Mouse (Mus musculus) adrenal gland, adult 2 months (tissue): Measurements from ENCODE around the gene Dync1i1. TPM values are rescaled to one million over a fixed set of nuclear protein-coding genes. Genes with fewer than 3 reads are reported as not detected.
A peak's percentile ranks its signal among the peaks of the same experiment; 100 is the strongest.

Source experiments
- DNase-seq: peaks from one replicate; pipeline ENCODE4 v3.0.0; 2021
- polyA plus RNA-seq: library from polyadenylated mRNA; depleted of rRNA; stranded (reverse); fragments of >200 nt; gene quantifications from 2 replicates; pipeline ENCODE4 v1.2.3, GENCODE M21; 2012
- total RNA-seq, 2 experiments: library from RNA; stranded (reverse); gene quantifications; 2 replicates each; pipeline ENCODE4 v1.2.3; 2021

The Dync1i1 gene
- total and polyA plus RNA-seq, 3 experiments: 1.6 to 1.8 (median 1.7) TPM

DNA sequence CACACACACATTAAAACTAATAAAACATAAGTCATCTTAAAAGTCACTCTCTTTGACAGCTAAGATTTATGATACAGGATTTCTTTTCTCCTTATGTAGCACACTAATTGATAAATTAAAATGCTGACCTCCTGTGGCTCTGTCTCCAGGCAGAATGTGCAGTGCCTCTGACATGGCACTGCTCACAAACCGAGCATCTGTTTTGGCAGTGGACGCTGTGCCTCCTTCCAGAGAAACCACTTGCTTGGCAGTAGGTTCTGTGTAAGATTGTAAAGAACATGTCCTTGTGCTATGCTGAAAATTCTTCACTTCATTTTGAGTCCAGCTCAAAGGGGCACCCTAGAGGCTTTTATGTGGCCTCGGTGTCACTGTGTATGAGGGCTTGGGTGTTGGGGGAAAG is 50.0 kb downstream of the Dync1i1 start:
- DNase-seq: no peak

DNA sequence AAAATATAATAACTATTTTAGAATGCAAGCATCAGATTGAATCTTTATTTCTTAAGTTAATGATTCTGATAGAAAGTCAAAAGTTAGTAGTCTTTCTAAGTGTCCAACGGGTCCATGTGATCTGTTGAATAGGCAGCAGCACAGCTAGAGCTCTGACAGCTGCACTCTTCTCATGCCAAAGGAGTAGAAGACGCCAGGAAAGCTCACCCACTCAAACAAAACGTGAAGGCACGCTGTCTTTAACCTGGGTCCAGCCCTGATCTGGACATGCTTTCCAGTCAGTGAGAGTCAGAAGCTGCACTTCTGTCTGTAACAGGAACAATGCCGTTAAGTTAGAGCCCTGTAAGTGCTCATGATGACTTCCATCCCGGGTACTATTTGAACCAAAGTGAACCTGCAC is 56.3 kb downstream of the Dync1i1 start:
- DNase-seq: no peak

DNA sequence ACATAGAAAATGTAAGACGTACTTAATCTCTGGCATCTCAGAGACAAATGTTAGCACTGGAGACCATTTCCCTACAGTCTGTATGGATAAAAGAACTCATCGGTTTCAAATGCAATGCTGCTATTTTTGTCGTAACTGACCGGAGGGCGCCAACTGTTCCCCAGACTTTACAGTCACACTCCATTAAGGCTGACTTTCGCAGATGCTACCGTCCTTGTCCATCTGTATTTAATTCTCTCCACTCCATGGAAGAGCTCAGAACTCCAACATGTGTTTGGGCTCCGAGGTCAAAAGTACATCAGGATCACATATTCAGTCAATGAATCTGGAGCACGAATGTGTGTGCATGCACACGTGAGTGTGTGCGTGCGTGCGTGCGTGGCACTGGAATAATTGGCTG is 58.4 kb downstream of the Dync1i1 start:
- DNase-seq: no peak

DNA sequence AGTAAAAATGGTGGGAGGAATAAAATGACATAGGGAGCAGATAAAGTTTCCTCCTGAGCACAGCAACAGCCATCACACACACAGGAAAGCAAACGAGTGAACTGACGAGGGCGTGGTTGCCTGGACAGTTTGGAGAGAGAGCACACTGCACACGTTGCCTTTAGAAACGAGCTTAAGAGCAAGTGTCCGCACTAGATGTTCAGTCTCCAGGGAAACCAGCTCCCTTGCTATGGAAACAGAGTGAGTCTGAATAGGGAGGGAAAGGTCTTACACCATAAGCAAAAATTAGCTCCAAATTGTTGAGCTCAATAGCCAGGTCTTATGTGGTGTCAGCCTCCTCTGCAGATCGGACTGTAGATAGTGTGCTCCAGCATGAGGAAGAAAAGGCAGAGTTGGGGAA is 65.2 kb downstream of the Dync1i1 start:
- DNase-seq: no peak

DNA sequence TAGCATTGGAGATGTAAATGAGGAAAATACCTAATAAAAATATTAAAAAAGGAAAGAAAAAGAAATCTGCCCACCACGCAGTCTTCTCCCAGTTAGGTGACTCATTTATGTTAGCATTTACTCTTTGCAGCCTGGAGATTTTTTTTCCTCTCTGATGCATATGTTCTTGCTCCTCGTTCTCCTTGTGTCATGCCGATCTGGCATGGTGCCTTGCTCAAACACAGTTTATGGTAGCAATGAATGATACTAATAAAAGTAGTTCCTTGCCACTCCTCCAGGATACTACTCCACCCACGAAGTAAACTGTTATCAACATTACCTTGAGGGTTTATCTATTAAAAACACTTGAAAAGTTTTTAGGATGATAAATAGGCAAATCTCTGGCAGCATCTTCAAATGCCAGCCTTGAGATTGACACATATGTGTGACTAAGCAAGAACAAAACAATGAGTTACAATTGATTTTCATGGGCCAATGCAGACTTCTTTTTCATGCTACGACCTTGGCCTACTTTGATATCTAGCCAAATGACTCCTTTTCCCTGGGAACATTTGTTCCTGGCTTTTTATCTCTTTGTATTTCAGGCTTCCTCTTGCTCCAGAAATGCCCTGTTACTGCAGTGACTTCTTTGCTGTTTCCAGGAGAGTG is 68.8 kb downstream of the Dync1i1 start:
- peak; percentile 76 for DNase-seq

DNA sequence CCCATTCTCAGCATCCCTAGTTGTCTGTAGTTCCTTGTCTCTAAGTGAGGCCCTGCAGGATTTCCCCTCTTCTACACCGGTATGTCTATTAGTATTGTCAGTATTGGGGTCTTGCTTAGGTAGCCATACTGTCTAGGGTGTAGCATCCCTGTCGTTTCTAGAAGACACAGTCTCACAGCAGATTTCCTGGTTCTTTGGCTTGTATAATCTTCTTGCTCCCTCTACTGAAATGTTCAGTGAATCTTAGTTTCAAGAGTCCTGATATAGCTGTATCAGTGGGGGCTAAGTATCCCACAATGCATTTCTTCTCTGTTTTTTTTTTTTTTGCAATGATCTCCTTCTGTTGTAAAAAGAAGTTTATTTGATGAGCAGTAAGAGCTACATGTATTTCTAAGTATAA is 69.9 kb downstream of the Dync1i1 start:
- no peak for DNase-seq

DNA sequence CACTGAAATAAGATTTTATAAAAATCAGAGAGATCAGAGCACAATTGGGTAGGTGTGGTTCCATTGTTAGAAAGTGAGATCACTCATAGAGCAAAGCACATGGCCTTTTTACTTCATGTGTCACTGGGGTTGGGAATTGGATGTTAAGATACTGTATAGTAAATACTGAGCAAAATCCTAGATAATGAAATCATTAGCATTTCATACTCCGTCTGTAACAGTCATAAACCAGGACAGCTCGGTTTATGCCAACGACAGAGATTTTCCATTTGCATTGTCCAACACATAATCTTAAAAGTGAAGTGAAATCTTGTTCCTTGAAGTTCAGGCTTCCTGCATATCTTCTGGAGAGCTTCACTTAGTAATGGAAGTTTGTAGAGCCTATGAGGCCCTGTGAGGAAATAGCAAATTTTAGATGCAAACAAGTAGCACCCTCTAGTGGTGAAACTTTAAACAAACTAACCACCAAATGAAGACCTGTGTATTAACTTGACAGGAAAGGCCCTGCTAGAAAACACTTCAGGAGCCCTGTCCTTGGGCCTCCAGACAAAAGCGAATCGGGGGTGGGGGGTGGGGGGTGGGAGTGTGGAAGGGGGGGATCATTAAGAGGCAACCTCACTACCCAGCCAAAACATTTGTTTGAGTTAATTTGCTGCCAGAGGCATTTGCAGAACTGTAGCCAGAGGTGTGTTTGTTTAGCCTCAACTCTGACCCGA is 76.8 kb downstream of the Dync1i1 start:
- DNase-seq: peak; percentile 11

DNA sequence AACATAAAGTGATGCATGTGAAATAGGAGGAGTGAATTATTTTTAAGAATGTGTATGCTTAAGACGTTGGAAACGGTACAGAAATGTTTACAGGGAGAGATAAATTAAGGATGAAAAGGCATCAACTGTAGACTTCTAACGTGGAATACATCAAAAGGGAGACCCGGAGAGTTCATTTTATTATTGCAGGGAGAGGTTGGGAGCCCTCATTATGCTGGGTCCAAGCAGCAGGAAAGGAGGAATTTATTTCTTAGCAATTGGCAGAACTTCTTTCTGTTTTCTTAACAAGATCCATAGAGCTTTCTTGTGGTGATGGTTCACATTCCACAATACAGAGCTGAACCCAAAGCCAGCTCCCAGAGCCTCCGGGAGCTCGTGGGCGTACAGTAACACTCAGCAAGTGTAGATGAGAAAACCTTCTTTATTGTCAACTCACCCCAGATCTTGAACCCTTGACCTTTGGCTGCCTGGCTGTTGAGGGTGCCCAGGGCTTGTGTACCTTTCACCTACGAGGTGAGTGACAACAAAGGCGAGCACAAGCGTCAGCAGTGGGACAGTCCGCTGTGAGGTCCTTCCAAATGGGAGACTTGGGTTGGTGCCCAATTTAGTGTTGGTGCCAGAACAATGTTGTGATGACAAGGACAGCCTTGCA is 77.5 kb downstream of the Dync1i1 start:
- DNase-seq: no peak

DNA sequence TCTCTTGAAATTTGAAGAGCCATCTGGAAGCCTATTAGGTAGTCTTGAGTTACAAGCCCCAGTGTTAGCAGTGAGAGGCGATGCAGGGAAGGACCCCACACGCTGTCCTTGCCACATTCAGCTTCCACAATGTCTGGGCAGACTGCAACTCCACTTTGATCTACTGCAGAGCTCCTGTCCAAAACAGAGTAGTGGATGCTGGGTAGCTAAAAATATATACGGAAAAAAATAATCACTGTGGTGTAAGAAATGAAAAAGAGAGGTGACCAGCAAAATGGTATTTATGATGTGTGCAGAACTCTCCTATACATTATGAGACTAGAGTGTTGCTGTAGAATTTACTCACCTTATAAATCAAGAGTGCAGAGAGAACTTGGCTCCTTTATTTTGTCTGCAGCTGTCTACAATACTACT is 82.6 kb downstream of the Dync1i1 start:
- no peak for DNase-seq

DNA sequence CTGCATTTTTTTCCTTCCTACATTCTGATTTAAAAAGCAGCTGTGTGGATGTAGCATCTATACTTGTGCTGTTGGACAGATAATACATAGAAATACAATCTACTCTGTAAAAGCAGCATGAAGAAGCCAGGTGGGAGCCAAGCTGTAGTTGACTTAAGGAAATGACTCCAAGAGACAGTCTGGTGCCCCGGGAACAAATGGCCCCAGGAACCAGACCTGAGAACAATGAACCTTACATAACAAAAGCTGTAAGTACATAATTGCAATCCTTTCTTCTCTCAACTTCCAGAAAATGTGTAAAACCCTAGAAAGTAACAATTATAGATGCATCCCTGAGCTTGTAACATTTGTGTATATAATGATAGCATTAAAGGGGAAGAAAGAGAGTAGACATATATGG is 86.6 kb downstream of the Dync1i1 start:
- no peak for DNase-seq

DNA sequence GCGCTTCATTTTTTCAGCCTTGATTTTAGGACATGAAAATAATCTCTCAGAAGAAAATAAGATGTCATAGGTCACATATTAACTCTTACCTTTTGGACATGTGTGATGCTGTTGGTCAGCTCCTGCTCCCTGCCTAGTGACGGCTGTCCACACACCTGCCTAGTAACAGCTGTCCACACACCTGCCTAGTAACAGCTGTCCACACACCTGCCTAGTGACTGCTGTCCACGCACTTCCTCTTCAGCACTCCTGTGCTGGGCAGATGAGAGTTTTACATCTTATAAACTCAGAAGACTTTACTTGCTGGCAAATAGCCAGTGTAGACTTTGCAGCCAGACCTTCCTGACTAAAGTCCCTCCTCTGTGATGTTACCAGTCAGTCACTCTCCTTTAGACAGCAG is 94.2 kb downstream of the Dync1i1 start:
- DNase-seq: no peak

DNA sequence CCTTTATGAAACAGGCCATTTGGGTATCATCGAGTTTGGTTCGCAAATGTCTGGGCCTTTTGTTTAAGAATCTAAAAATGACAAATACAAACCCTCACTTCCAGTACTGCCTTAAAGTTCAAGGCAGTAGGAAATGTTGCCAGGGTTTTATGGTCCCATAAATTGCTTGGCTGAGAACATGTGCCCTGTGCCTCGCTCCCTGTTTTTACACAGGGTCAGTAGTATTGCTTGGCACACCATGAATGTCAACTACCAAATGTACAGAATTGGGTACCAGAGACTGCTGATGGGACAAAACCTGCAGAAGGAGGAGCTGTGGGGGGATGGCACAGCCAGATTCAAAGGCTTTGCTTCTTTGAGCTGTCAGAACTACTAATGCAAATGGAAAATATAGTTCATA is 100.0 kb downstream of the Dync1i1 start:
- DNase-seq: peak; percentile 19

DNA sequence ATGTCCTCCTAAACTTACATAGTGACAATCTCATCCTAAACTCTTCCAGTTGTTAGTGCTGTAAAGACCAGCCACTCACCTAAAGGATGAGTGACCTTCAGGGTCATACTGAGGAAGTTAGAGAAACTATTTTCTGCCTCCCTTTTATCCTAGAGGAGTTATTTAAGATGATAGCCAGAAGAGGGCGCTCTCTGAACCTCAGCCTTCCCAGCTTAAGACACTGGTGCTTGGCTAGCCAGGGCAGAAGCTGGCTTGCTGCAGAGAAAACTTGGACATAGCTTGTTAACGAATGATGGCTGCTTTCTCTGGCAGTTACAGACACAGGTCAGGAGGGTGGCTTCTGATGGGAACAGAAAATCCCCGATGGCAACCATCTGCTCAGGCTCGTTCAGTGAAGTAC is 101.6 kb downstream of the Dync1i1 start:
- DNase-seq: peak; percentile 5

DNA sequence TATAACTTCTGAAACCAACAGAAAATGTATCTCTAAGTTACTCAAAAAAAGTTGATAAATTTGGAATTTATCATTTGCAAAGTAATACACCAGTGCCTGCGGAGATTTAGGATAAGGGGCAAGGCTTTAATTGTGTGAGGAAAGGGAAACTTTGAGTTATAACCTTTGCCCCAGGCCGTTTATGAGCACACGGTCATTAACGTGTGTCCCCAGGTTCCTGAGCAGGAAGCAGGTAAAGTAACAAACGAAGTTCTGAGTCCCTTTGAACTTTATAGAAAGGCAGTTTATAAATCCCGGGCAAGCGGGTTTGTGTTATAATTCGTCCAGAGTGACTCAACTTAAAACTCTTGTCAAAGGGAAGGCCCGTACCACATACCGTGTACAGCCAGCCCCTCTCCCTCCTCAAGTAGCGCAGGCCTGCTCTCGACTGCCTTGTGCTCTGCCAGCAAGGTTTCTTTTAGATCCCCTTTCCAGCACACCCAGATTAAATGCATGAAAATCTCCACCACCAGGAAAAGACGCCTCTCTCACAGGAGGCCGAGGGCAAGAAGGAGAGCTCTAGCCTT is 103.1 kb downstream of the Dync1i1 start:
- DNase-seq: no peak

DNA sequence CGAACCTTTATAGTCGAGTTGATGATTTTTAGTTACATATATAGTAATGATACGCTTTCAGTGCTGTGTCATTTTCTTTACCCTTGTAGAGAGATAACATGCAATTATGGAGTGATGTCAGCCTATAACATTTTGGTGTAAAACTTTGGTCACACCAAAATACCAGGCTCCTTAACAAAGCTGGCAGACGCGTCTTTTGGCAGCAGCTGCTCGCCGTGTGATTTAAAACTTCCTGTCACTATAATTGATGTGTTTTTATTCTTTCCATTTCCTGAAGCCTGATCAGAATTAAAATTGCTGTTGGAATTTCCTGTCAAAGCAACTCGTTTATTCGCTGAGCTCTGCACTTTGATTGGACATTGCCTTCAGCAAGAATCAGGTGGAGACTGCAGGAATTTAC is 103.7 kb downstream of the Dync1i1 start:
- DNase-seq: no peak

DNA sequence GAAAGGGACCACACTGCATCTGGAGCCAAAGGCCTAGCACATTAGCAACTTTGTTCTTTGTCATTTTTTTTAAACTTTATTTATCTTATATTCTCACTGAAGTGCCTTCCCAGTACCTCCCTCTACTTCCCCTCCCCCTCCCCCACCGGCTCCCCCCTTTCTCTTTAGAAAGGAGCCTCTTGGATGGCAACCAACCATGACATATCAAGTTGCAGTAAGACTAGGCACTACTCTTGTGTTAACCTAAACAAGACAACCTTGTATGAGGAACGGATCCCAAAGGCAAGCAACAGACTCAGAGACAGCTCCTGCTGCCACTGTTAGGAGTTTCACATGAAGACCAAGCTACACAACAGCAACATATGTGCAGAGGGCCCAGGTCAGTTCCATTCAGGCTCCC is 105.3 kb downstream of the Dync1i1 start:
- DNase-seq: no peak

DNA sequence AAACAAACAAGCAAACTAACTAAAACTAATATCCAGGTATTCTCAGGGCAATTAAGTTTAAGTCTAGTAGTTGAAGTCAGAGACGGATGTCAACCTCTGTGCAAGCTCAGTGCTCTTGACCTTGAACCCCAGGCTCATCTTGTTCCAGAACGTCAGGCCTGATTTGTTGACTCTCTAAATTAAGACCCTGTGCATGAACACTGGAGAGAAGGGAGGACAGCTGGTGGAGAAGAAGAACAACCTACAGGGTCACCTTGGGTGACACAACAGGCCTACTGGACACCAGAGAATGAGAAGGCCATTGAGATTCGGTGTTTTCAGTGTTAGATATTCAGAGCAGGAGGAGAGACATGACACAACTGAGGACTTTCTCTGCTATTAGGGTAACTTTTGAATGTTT is 105.8 kb downstream of the Dync1i1 start:
- DNase-seq: no peak

DNA sequence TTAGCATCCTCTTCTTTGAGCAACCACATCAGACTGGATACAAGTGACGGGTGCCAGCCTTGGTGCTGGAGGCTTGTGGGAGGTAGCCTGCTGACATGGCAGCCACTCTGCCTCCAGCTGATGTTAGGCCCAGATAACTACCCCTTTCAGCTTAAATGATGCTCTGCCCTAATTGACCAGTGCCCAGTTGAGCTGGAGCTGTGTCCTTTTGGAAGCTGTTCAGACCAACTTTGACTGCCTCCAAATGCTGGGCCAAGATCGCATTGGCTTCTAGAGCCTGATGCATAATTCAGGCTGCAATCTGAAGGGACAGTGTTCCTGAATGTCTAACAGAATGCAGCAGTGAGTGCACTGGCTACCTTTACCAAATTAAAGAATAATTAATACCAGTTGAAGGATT is 107.4 kb downstream of the Dync1i1 start:
- no peak for DNase-seq

DNA sequence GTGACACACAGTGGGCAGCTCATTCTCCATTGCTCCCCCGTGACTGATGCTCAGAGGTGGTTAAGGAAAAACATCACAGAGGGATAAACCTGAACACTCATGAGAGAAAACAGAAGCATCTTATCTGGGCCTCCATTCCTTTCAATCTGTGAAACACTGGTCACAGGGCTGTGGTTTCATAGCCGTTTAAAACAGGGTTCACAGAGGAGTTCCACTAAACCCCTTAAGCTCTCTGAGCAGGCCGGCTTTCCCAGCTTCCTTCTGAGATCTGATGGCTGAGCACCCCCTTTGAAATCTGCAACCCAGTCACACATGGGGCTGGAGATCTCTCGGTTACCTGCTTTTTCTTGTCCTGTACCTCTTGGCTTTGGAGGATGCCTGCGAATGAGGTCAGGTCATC is 117.0 kb downstream of the Dync1i1 start:
- no peak for DNase-seq

DNA sequence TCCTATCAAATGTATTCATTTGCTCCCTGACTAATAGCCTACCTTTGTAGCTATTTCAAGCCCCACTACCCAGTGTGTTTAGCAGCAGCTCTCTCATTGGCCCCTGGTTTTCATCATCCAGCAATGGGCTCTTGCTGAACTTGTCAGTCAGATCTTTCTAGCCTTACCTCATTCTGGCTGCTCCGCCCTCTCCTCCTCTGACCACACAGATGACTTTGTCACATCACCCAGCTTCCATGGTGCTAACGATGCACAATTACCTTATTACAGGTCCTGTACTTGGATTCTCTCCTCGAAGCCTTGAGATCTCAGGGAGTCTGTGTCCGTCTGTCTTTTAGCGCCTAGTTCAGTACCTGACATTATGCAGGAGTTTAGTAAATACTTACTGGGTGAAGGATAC is 120.7 kb downstream of the Dync1i1 start:
- DNase-seq: no peak

DNA sequence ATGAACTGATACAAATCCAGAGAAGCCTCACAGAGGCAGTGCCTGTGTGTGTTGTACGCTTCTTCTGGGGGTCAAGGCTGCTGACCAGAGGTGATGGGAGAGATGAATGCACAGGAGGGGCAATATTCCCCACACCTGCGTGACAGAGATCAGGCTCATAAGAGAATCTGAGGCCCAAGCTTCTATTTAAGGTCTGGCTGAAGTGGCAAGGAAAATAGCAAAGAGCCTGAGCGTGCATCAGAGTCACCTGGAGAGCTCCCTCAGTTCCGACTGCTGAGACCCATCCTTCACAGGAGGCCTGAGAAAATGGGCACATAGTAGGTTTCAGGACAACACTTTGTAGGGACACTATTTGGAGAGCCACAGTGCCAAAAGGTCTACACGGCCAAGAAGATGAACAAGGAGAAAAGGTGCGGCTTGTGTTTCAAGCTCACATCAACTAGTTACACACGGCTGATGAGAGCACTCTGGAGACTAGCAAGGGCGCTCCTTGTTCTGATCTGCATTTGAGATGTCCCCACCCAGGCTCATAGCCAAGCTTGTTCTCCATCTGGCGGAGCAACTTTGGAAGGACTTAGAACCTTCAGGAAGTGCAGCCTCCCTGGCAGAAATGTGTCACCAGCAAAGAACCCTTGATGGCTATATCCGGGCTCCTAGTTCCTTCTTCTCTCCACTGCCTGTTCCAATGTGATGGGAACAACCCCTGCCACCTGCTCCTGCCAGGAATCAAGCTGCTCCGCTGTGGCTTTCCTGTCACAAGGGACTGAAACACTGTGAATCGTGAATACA is 128.8 kb downstream of the Dync1i1 start:
- no peak for DNase-seq

DNA sequence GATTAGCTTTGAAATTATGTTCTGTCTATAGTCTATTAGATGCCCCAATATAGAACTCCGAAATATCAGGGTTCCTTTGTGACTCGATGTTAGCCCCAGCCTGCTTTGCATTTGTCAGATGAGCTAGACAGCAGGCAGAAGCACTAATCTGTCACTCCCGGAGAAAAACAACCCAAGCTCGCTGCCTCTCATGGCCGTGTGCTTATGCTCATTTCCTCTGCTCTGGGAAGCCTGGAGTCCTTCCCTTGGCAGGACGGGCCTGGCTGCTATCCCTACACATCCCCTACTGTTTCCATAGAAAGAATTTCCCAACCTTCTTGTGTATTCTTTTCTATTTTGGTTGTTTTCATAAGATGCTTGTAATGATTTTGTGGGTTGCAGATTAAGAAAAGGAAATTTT is 130.1 kb downstream of the Dync1i1 start:
- no peak for DNase-seq
